Mouse (Mus musculus) kidney, adult 2 months (tissue): ENCODE data around the gene Grap. TPM values are rescaled to one million over a fixed set of nuclear protein-coding genes. Genes with fewer than 3 reads are reported as not detected.

Experiments
- DNase-seq: peaks from one replicate; pipeline ENCODE4 v3.0.0; 2021
- H3K27ac ChIP-seq: fragments of 200-500 bp; 2 replicates; pipeline ENCODE4 v1.5.1; 2012; ENCODE audit warnings: low read depth, low read length, control low read depth, inconsistent platforms; ENCODE audit not compliant: insufficient read depth
- H3K27me3 ChIP-seq: fragments of 200-500 bp; replicated peaks from 2 replicates; pipeline ENCODE4 v1.6.1; 2012; ENCODE audit warnings: mild to moderate bottlenecking, moderate library complexity, low read length, inconsistent platforms; ENCODE audit not compliant: control insufficient read depth, insufficient read depth
- H3K36me3 ChIP-seq: fragments of 200-500 bp; 2 replicates; pipeline ENCODE4 v1.6.1; 2012; ENCODE audit warnings: mild to moderate bottlenecking, moderate library complexity, low read length, inconsistent platforms; ENCODE audit not compliant: control insufficient read depth, insufficient read depth
- H3K4me1 ChIP-seq: fragments of 200-500 bp; 2 replicates; pipeline ENCODE4 v1.6.1; 2011; ENCODE audit warnings: low read length; ENCODE audit not compliant: control insufficient read depth, insufficient read depth
- H3K4me3 ChIP-seq: fragments of 200-500 bp; 2 replicates; pipeline ENCODE4 v1.5.1; 2011; ENCODE audit warnings: mild to moderate bottlenecking, low read depth, low read length, control low read depth; ENCODE audit not compliant: insufficient read depth
- CTCF ChIP-seq: fragments of 200-500 bp; conservative IDR thresholded peaks from 2 replicates; pipeline ENCODE4 v1.5.1; 2011; ENCODE audit warnings: low read depth, mild to moderate bottlenecking, control low read depth, low read length, moderate library complexity, mixed read lengths; ENCODE audit not compliant: insufficient read depth, insufficient read length
- POLR2A ChIP-seq: fragments of 200-500 bp; IDR thresholded peaks from one replicate; pipeline ENCODE4 v1.6.1; 2011; ENCODE audit warnings: low read depth, low read length, control low read depth
- WGBS: fragments of 180-500 bp; shearing (Covaris S2); methylation state at CpG from one replicate; pipeline ENCODE4 v1.1.7; 2018; 5-methylcytosine and 5-hydroxymethylcytosine counted together
- polyA plus RNA-seq: library from polyadenylated mRNA; depleted of rRNA; stranded (reverse); fragments of >200 nt; gene quantifications from 2 replicates; pipeline ENCODE4 v1.2.3, GENCODE M21; 2012

Grap gene
- polyA plus RNA-seq, 1 experiment: 15.3 TPM

GRCm38 (mm10) chr11:61616523-61617292, 36.4 kb upstream of the Grap start:
- peaks cover 7% of the 10 kb centered on the region; the same call in 1 of the 2 replicates for H3K4me1 ChIP-seq
- peak overlapping the region; percentile 71 for H3K27ac ChIP-seq
- TF ChIP-seq POLR2A (no peak), CTCF (no peak)
- 73% methylated on average over 9 of the region's 9 CpGs for WGBS
- H3K27me3 ChIP-seq: no peaks in the 10 kb centered on the region
- H3K36me3 ChIP-seq: no peaks in the 10 kb centered on the region
- no peak overlapping the region for H3K4me3 ChIP-seq
- DNase-seq: peak; percentile 11

DNA sequence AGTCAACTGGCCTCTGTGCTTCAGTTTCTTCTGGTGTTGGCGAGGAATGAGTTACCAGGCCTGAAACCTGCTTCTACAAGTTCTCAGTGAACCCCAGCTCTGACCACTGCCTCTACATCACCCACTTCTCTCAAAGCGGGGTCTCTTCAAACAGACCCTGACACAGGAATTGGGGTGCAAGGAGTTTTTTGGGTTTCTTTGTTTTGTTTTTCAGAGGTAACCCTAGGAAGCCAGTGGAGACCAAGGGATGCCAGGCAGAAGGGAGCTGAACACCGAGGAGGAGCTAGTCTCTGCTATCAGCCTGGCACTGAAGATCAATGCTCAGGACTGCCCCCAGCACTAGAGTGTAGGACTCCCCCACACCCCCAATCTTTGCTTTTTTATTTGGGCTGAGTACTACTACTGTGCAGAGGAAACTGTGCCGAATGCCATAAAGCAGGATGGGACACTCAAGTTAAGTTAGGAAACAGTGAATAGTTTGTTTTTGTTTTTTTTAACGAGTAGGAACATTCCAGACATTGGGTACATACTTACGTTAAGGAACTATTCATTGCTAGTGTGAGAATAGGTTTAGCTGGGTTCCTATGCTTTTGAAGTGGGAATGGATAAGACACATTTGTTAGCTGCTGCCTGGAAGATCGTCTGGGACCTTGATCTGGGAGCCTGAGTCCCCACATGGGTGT, 35.6 kb upstream of the Grap start:
- no peak overlapping the region for H3K4me3 ChIP-seq
- no peaks in the 10 kb centered on the region for H3K27me3 ChIP-seq
- H3K4me1 ChIP-seq: peaks cover 7% of the 10 kb centered on the region; the same call in 1 of the 2 replicates
- no peaks in the 10 kb centered on the region for H3K36me3 ChIP-seq
- DNase-seq: peak; percentile 17
- no peak for TF ChIP-seq POLR2A
- TF ChIP-seq CTCF: no peak
- 68% methylated on average over 7 of the region's 7 CpGs for WGBS
- peak overlapping the region; percentile 76 for H3K27ac ChIP-seq

DNA sequence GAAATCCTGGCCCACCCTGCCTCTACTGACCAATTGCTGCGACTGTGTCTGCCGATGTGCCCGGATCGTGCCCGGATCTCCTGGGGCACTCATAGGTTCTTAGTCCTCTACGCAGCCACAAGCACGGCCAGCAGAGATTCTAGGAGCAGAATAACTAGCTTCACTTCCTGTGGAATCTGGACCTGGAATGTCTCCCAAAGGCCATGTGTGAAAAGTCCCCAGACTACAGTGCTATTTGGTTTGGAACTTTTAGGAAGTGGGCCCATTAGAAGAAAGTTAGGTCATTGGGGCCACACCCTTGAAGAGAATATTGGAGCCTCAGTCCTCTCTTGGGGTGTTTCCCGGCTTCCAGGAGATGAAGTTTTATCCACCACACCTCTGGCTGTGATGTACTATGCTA, 34.9 kb upstream of the Grap start:
- 73% methylated on average over 8 of the region's 8 CpGs for WGBS
- DNase-seq: peak; percentile 57
- Histone ChIP-seq H3K4me3 (no peak overlapping the region), H3K36me3 (no peaks in the 10 kb centered on the region), H3K4me1 (peaks cover 7% of the 10 kb centered on the region; the same call in 1 of the 2 replicates), H3K27me3 (no peaks in the 10 kb centered on the region), H3K27ac (peak overlapping the region; percentile 76)
- TF ChIP-seq CTCF: no peak
- no peak for TF ChIP-seq POLR2A

DNA sequence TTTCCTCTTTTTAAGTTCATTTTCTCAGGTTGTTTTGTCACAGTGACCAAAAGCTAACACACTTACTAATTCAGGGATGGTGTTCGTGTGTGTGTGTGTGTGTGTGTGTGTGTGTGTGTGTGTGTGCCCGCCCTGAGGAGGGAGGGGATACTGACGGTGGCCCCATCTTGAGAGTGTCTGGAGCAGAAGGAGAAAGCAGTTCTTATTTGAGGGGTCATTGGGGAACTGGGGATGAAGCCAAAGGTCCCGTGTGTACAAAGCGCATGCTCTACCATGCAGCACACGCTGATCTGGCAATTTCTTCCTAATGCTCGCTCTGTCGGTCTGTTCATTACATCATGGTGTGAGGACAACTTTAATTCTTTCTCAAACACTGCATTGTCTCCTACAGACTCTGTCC, 34.5 kb upstream of the Grap start:
- TF ChIP-seq POLR2A: no peak
- no peak for TF ChIP-seq CTCF
- peak overlapping the region; percentile 76 for H3K27ac ChIP-seq
- 80% methylated on average over 8 of the region's 8 CpGs for WGBS
- H3K36me3 ChIP-seq: no peaks in the 10 kb centered on the region
- H3K4me1 ChIP-seq: peaks cover 7% of the 10 kb centered on the region; the same call in 1 of the 2 replicates
- DNase-seq: no peak
- H3K4me3 ChIP-seq: no peak overlapping the region
- no peaks in the 10 kb centered on the region for H3K27me3 ChIP-seq

- Histone ChIP-seq H3K27me3 (no peaks in the 10 kb centered on the region), H3K36me3 (no peaks in the 10 kb centered on the region), H3K27ac (peak overlapping the region; percentile 71), H3K4me3 (peak overlapping the region; percentile 13; the same call in 1 of the 2 replicates), H3K4me1 (peaks cover 7% of the 10 kb centered on the region; the same call in 1 of the 2 replicates)
- 10% methylated on average over 6 of the region's 6 CpGs for WGBS
- TF ChIP-seq CTCF: no peak
- TF ChIP-seq POLR2A: no peak
- DNase-seq: no peak
These were observed 33.7 kb upstream of the Grap start for GRCm38 (mm10) chr11:61619356-61619755.

DNA sequence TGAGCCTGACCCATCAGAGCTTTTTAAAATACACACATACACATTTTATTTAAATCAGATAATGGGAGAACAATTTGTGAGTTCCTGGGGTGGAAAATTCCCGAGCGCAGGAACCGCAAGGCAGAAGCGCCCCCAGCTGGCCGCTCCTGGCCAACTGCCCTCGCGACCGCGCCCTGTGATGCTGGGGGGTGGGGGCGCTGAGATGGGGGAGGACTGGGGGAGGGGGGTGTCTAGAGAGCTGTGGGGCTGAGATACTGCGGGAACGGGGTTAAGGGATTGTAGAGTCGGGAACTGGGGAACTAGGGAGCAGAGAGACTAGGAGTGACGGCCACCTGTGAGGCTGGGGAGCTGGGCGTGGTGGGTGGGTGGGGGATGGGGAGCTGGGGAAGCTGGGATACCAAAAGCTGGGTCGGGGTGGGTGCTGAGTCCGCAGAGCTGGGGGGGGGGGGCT, 33.2 kb upstream of the Grap start:
- DNase-seq: peak; percentile 77
- H3K27ac ChIP-seq: peak overlapping the region; percentile 71
- H3K36me3 ChIP-seq: no peaks in the 10 kb centered on the region
- TF ChIP-seq POLR2A (no peak), CTCF (peak; percentile 48)
- H3K27me3 ChIP-seq: no peaks in the 10 kb centered on the region
- peaks cover 7% of the 10 kb centered on the region; the same call in 1 of the 2 replicates for H3K4me1 ChIP-seq
- 2% methylated on average over 17 of the region's 17 CpGs for WGBS
- H3K4me3 ChIP-seq: peak overlapping the region; percentile 42; the same call in 1 of the 2 replicates

DNA sequence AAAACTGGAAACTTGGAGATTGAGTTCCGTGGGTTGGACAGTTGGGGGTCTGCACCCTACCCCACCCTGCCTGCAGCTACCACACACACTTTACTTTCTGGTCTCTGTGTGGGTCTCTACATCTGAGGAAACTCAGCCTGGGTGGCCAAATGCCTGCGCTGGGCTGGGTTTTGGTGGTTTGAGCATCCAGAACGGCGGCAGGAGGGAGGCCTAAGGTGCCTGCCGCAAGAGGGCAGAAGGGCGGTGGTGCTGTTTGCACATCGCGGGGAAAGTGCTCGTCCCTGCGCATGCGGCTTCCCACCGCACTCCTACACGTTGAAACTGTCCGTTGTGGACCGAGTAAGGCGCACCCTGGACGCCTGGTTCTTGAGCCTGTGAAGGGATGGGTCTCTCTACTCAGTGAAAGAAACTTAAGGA, 32.8 kb upstream of the Grap start:
- under 1% methylated on average over 17 of the region's 17 CpGs for WGBS
- Histone ChIP-seq H3K27ac (peak overlapping the region; percentile 36; the same call in 1 of the 2 replicates), H3K4me3 (peak overlapping the region; percentile 42; the same call in 1 of the 2 replicates), H3K36me3 (no peaks in the 10 kb centered on the region), H3K27me3 (no peaks in the 10 kb centered on the region), H3K4me1 (peaks cover 7% of the 10 kb centered on the region; the same call in 1 of the 2 replicates)
- DNase-seq: peak; percentile 87
- TF ChIP-seq POLR2A (no peak), CTCF (peak; percentile 77)
